Mouse (Mus musculus): ENCODE measurements around the gene Ldlr. TPM values are rescaled to one million over a fixed set of nuclear protein-coding genes. Genes with fewer than 3 reads are reported as not detected.

The Ldlr gene
- total and polyA plus RNA-seq, 2 experiments from 2014 or later, result 9.6 to 27.7 TPM

DNA sequence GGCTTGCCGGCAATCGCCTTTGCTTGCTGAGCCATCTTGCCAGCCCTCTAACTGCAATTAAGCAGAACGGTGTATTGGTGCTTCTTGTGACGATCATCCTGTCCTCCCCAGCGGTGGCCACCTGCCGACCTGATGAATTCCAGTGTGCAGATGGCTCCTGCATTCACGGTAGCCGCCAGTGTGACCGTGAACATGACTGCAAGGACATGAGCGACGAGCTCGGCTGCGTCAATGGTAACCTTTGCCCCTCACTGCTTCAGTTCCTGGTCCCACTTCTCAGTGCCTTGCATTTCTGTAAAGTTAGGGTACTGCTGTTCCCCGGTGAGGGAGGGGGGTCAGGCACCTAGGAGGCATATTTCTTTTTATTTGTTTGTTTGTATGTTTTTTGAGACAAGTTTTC is 11.8 kb downstream of the Ldlr start:
- ATAC-seq (ENCODE audit: low FRiP score) (no peak), DNase-seq (ENCODE audit: low spot score) (no peak)
- Histone ChIP-seq H3K36me3 (ENCODE audit: insufficient read depth, low read length) (peaks cover 62% of the 10 kb centered on the region), H3K4me1 (ENCODE audit: insufficient read depth, low read length) (no peaks in the 10 kb centered on the region), H3K9me3 (ENCODE audit: low read length) (no peaks in the 10 kb centered on the region), H3K27me3 (ENCODE audit: insufficient read depth, low read length) (no peaks in the 10 kb centered on the region), H3K9ac (replicated peaks; ENCODE audit: low read length, poor library complexity, severe bottlenecking) (no peak overlapping the region), H3K27ac (ENCODE audit: low read depth, low read length) (no peak overlapping the region), H3K4me2 (ENCODE audit: low read depth, low read length, poor library complexity, severe bottlenecking) (no peak overlapping the region), H3K4me3 (ENCODE audit: low read depth, low read length) (no peak overlapping the region)
- no peak for TF ChIP-seq CTCF (IDR thresholded peaks at IDR 0.05)
- 92% methylated on average over 14 of the region's 14 CpGs for WGBS

DNA sequence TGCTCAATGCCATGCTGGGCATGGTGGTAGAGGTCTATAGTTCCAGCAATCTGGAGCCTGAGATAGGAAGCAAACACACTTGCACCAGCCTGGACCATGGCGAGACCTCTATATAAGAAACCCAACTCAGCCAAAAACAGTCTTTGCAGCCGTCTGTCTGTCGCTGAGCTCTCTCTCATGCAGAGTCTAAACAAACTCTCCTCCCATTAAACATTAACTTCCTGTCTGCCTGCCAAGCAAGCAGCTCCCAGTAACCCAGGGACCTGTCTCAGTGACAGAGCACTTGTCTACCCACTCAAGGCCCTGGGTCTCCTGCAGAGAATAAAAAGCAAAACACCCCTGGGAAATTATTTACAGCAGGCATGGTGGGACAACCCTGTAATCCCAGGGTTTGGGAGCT is 13.3 kb downstream of the Ldlr start:
- H3K9me3 ChIP-seq (ENCODE audit: low read length), result no peaks in the 10 kb centered on the region
- H3K9ac ChIP-seq (replicated peaks; ENCODE audit: low read length, poor library complexity, severe bottlenecking), result no peak overlapping the region
- no peaks in the 10 kb centered on the region for H3K4me1 ChIP-seq (ENCODE audit: insufficient read depth, low read length)
- TF ChIP-seq CTCF (IDR thresholded peaks at IDR 0.05), result no peak
- H3K27ac ChIP-seq (ENCODE audit: low read depth, low read length), result no peak overlapping the region
- DNase-seq (ENCODE audit: low spot score) (no peak), ATAC-seq (ENCODE audit: low FRiP score) (no peak)
- H3K4me2 ChIP-seq (ENCODE audit: low read depth, low read length, poor library complexity, severe bottlenecking), result no peak overlapping the region
- H3K4me3 ChIP-seq (ENCODE audit: low read depth, low read length), result no peak overlapping the region
- WGBS, result 89% methylated on average over 3 of the region's 3 CpGs
- H3K36me3 ChIP-seq (ENCODE audit: insufficient read depth, low read length), result peaks cover 69% of the 10 kb centered on the region
- H3K27me3 ChIP-seq (ENCODE audit: insufficient read depth, low read length), result no peaks in the 10 kb centered on the region

DNA sequence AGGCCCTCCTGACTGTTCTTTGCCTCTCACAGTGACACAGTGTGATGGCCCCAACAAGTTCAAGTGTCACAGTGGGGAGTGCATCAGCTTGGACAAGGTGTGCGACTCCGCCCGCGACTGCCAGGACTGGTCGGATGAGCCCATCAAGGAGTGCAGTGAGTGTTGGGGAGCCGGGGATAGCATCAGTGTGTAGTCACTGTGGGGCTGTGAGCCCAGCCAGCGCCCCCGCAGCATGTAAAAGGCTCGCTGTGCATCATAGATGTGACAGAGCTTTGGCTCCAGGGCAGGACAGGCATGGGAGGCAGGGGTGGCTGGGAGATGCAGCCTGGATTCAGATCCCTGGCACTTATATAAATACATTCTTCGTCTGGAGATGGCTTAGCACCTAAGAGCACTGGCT is 13.9 kb downstream of the Ldlr start:
- H3K27me3 ChIP-seq (ENCODE audit: insufficient read depth, low read length), result no peaks in the 10 kb centered on the region
- 97% methylated on average over 10 of the region's 10 CpGs for WGBS
- ATAC-seq (ENCODE audit: low FRiP score) (no peak), DNase-seq (ENCODE audit: low spot score) (no peak)
- H3K9ac ChIP-seq (replicated peaks; ENCODE audit: low read length, poor library complexity, severe bottlenecking), result no peak overlapping the region
- H3K4me2 ChIP-seq (ENCODE audit: low read depth, low read length, poor library complexity, severe bottlenecking), result no peak overlapping the region
- H3K27ac ChIP-seq (ENCODE audit: low read depth, low read length), result no peak overlapping the region
- no peak overlapping the region for H3K4me3 ChIP-seq (ENCODE audit: low read depth, low read length)
- no peaks in the 10 kb centered on the region for H3K4me1 ChIP-seq (ENCODE audit: insufficient read depth, low read length)
- H3K9me3 ChIP-seq (ENCODE audit: low read length), result no peaks in the 10 kb centered on the region
- no peak for TF ChIP-seq CTCF (IDR thresholded peaks at IDR 0.05)
- peaks cover 71% of the 10 kb centered on the region for H3K36me3 ChIP-seq (ENCODE audit: insufficient read depth, low read length)

DNA sequence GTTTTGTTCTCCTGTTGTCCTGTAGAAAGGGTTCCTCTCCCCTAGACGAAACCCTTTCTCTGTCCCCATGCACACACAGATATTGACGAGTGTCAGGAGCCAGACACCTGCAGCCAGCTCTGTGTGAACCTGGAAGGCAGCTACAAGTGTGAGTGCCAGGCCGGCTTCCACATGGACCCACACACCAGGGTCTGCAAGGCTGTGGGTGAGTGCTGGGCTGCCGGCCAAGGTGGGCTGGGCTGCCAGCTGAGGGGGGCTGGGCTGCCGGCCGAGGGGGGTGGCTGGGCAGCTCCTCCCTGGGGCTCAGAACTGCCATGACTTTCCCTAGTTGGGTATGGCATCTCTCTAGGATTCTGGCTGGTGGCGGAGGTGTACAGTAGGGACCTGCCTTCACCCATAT is 15.5 kb downstream of the Ldlr start:
- Histone ChIP-seq H3K9ac (replicated peaks; ENCODE audit: low read length, poor library complexity, severe bottlenecking) (no peak overlapping the region), H3K27me3 (ENCODE audit: insufficient read depth, low read length) (no peaks in the 10 kb centered on the region), H3K27ac (ENCODE audit: low read depth, low read length) (no peak overlapping the region), H3K4me2 (ENCODE audit: low read depth, low read length, poor library complexity, severe bottlenecking) (no peak overlapping the region), H3K4me3 (ENCODE audit: low read depth, low read length) (no peak overlapping the region), H3K36me3 (ENCODE audit: insufficient read depth, low read length) (peaks cover 68% of the 10 kb centered on the region), H3K9me3 (ENCODE audit: low read length) (no peaks in the 10 kb centered on the region), H3K4me1 (ENCODE audit: insufficient read depth, low read length) (no peaks in the 10 kb centered on the region)
- ATAC-seq (ENCODE audit: low FRiP score) (no peak), DNase-seq (ENCODE audit: low spot score) (no peak)
- no peak for TF ChIP-seq CTCF (IDR thresholded peaks at IDR 0.05)
- WGBS, result 81% methylated on average over 7 of the region's 7 CpGs

DNA sequence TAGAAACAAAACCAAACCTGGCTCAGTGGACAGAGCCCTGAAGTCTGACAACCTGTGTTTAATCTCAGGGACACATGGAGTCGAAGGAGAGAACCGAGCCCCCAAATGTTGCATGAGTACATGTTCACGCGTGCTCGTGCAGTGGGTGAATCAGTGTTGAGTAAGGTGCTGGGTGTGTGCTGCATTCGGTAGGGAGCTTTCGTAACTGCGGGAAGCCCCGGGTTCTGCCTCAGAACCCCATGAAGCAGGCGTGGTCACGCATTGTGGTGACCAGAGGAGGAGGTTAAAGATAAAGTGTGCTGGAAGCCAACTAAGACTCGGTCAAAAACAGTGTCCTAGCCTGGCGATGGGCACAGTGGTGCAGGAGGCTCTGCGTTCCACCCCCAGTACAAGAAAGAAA is 17.1 kb downstream of the Ldlr start:
- H3K9ac ChIP-seq (replicated peaks; ENCODE audit: low read length, poor library complexity, severe bottlenecking), result no peak overlapping the region
- no peak for TF ChIP-seq CTCF (IDR thresholded peaks at IDR 0.05)
- 97% methylated on average over 14 of the region's 14 CpGs for WGBS

DNA sequence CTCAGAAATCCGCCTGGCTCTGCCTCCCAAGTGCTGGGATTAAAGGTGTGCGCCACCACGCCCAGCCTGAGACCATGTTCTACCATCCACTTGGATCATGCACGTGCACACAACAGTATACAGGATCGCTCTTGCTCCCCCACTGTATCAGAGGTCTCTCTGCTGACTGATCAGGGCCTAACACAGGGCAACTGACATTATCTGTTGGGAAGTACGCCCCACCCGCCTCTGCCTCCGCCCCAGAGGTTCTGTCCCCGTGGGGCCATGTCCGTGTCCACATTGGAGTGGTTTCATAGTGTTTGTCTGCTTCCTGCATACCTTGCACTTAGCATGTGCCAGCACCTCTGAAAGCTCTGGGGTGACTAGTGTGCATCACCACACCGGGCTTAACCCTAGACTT is 18.2 kb downstream of the Ldlr start:
- WGBS, result 96% methylated on average over 11 of the region's 11 CpGs

More for the DNA sequence above, 17.1 kb downstream of the Ldlr start:
- no peak for DNase-seq (ENCODE audit: low spot score)
- no peaks in the 10 kb centered on the region for H3K27me3 ChIP-seq (ENCODE audit: insufficient read depth, low read length)
- no peaks in the 10 kb centered on the region for H3K9me3 ChIP-seq (ENCODE audit: low read length)
- no peaks in the 10 kb centered on the region for H3K4me1 ChIP-seq (ENCODE audit: insufficient read depth, low read length)
- ATAC-seq (ENCODE audit: low FRiP score), result no peak
- H3K4me3 ChIP-seq (ENCODE audit: low read depth, low read length), result no peak overlapping the region
- no peak overlapping the region for H3K27ac ChIP-seq (ENCODE audit: low read depth, low read length)
- H3K4me2 ChIP-seq (ENCODE audit: low read depth, low read length, poor library complexity, severe bottlenecking), result no peak overlapping the region
- peaks cover 61% of the 10 kb centered on the region for H3K36me3 ChIP-seq (ENCODE audit: insufficient read depth, low read length)

More for the DNA sequence above, 18.2 kb downstream of the Ldlr start:
- Histone ChIP-seq H3K27ac (ENCODE audit: low read depth, low read length) (no peak overlapping the region), H3K4me3 (ENCODE audit: low read depth, low read length) (no peak overlapping the region), H3K9me3 (ENCODE audit: low read length) (no peaks in the 10 kb centered on the region), H3K4me1 (ENCODE audit: insufficient read depth, low read length) (no peaks in the 10 kb centered on the region), H3K36me3 (ENCODE audit: insufficient read depth, low read length) (peaks cover 70% of the 10 kb centered on the region), H3K4me2 (ENCODE audit: low read depth, low read length, poor library complexity, severe bottlenecking) (no peak overlapping the region), H3K27me3 (ENCODE audit: insufficient read depth, low read length) (no peaks in the 10 kb centered on the region), H3K9ac (replicated peaks; ENCODE audit: low read length, poor library complexity, severe bottlenecking) (no peak overlapping the region)
- DNase-seq (ENCODE audit: low spot score) (no peak), ATAC-seq (ENCODE audit: low FRiP score) (no peak)
- TF ChIP-seq CTCF (IDR thresholded peaks at IDR 0.05), result no peak
